Mouse (Mus musculus): ENCODE data around the gene Gmds. TPM values are rescaled to one million over a fixed set of nuclear protein-coding genes. Genes with fewer than 3 reads are reported as not detected.

Gene Gmds
- polyA plus RNA-seq, 1 experiment from 2014 or later, result 14.6 TPM

DNA sequence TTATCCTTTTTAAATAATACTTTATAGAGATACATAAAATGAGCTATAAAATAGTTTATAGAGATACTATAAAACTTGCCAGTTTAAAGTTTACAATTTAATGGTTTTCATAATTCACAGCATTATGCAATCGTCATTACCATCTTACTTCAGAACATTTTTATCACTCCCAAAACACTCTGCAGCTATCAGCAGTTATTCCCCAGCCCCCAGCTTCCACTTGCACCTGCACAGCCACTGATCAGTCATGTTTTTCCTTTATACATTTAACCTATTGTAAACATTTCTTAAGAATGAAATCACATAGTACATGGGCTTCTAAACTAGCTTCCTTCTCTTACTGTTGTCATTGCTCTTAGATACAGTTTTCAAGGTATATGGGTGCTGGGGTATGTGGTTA, 208.6 kb downstream of the Gmds start:
- no peak overlapping the region for H3K27ac ChIP-seq
- ATAC-seq, result no peak

DNA sequence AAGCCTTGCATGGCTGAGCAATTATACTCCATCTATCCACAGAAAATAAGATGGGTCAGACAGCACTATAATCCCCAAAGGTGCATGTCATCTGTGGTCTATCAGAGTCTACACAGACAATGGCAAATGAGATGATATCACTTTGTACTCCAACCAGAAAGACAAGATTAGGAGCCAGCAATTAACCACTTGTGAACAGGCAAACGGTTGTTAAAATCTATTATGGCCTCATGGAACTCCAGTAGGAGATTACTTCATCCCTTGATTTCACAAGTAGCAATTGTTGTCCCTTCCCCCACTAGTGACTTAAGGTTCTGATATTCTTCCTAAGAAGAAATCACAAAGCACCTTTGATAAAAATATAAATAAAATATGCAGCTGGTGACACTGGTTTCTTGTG, 220.2 kb downstream of the Gmds start:
- no peaks in the 10 kb centered on the region for H3K9me3 ChIP-seq (replicated peaks)
- WGBS (ENCODE audit: insufficient replicate concordance), result 51% methylated on average over 1 of the region's 1 CpGs
- ATAC-seq, result no peak
- no peaks in the 10 kb centered on the region for H3K36me3 ChIP-seq
- no peak overlapping the region for H3K4me3 ChIP-seq
- no peaks in the 10 kb centered on the region for H3K27me3 ChIP-seq (replicated peaks)
- no peak overlapping the region for H3K9ac ChIP-seq
- H3K4me1 ChIP-seq, result no peaks in the 10 kb centered on the region
- H3K27ac ChIP-seq, result no peak overlapping the region
- no peak overlapping the region for H3K4me2 ChIP-seq

More for the DNA sequence above, 208.6 kb downstream of the Gmds start:
- H3K4me1 ChIP-seq, result 0 out of 2 replicates have a peak, but pooled peaks cover 10% of the 10 kb centered on the region
- no peaks in the 10 kb centered on the region for H3K27me3 ChIP-seq (replicated peaks)
- 34% methylated on average over 1 of the region's 1 CpGs for WGBS (ENCODE audit: insufficient replicate concordance)
- H3K9me3 ChIP-seq (replicated peaks), result no peaks in the 10 kb centered on the region
- no peaks in the 10 kb centered on the region for H3K36me3 ChIP-seq
- H3K4me2 ChIP-seq, result no peak overlapping the region
- no peak overlapping the region for H3K4me3 ChIP-seq
- no peak overlapping the region for H3K9ac ChIP-seq

DNA sequence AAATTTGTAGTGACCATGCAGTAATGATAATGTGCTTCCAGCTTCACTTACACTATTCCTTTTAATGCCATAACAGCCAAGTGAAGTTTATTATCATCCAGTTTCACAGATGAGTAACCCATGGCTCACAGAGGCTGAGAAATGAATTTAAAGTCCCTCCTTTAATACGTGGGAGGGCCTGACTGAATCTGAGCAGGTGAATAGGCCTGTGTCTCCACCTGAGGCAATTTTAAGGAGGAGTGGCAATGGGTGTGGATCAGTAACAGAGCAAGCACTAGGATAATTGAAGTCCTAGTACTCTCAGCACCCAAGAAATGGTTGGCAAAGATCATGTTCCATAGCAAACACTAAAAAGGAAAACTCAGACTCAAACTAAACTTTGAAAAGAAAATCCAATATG, 223.1 kb downstream of the Gmds start:
- H3K4me2 ChIP-seq, result no peak overlapping the region
- no peak overlapping the region for H3K9ac ChIP-seq
- H3K4me1 ChIP-seq, result no peaks in the 10 kb centered on the region
- no peak overlapping the region for H3K4me3 ChIP-seq
- no peaks in the 10 kb centered on the region for H3K9me3 ChIP-seq (replicated peaks)
- H3K27ac ChIP-seq, result no peak overlapping the region
- ATAC-seq, result no peak
- WGBS (ENCODE audit: insufficient replicate concordance), result 65% methylated on average over 1 of the region's 1 CpGs
- H3K27me3 ChIP-seq (replicated peaks), result no peaks in the 10 kb centered on the region
- H3K36me3 ChIP-seq, result no peaks in the 10 kb centered on the region

DNA sequence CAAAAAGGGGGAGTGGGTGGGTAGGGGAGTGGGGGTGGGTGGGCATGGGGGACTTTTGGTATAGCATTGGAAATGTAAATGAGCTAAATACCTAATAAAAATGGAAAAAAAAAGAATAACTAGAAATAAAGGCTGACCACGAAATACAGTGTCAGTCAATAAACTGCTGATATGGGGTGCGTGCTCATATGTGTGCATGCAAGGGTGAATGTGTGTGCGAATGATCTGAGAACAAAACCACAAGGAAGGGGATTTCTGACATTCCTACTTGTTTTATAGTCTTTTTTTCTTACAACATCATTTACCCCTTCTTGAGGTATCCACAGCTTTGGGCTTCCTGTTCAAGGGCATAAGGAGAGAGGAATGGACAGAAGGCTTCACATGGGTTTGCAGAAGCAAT, 224.7 kb downstream of the Gmds start:
- no peaks in the 10 kb centered on the region for H3K36me3 ChIP-seq
- no peak overlapping the region for H3K4me2 ChIP-seq
- no peaks in the 10 kb centered on the region for H3K27me3 ChIP-seq (replicated peaks)
- no peaks in the 10 kb centered on the region for H3K9me3 ChIP-seq (replicated peaks)
- H3K4me1 ChIP-seq, result no peaks in the 10 kb centered on the region
- H3K4me3 ChIP-seq, result no peak overlapping the region
- H3K9ac ChIP-seq, result no peak overlapping the region
- ATAC-seq, result no peak
- 78% methylated on average over 3 of the region's 3 CpGs for WGBS (ENCODE audit: insufficient replicate concordance)
- H3K27ac ChIP-seq, result no peak overlapping the region

DNA sequence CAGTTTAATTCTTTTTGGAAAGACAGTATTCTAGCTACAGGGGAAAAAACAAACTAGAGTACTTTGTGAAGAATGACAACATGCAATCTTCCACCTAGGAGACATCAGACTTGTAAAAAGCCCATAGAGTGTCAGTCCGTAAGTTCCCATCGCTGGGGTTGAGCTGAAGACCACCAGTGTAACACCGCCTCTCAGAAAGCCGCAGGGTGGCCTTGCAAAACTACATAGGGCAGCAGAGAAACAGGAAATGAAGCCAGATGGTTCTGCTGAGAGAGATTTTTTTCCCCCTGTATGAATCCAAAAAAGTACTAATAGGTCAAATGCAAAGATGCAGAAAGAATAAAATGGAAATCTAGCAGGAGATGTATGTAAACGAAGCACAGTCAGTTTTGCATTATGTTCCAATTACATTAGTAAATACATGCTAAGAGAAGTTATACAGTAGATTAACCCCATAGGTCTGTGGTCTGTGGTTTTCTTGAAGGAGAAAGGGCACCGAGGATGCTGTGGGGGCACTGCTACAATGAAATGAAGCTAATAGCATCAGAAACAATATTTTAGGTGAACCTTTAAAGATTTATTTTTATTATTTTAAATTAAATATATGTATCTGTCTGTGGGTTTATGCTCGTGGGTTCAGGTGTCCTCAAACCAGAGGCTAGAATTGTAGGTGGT, 250.1 kb downstream of the Gmds start:
- Histone ChIP-seq H3K9ac (no peak overlapping the region), H3K4me3 (no peak overlapping the region), H3K27me3 (replicated peaks) (no peaks in the 10 kb centered on the region), H3K27ac (no peak overlapping the region), H3K4me1 (no peaks in the 10 kb centered on the region), H3K36me3 (no peaks in the 10 kb centered on the region), H3K4me2 (no peak overlapping the region), H3K9me3 (replicated peaks) (no peaks in the 10 kb centered on the region)
- 39% methylated on average over 7 of the region's 7 CpGs for WGBS (ENCODE audit: insufficient replicate concordance)
- no peak for ATAC-seq

DNA sequence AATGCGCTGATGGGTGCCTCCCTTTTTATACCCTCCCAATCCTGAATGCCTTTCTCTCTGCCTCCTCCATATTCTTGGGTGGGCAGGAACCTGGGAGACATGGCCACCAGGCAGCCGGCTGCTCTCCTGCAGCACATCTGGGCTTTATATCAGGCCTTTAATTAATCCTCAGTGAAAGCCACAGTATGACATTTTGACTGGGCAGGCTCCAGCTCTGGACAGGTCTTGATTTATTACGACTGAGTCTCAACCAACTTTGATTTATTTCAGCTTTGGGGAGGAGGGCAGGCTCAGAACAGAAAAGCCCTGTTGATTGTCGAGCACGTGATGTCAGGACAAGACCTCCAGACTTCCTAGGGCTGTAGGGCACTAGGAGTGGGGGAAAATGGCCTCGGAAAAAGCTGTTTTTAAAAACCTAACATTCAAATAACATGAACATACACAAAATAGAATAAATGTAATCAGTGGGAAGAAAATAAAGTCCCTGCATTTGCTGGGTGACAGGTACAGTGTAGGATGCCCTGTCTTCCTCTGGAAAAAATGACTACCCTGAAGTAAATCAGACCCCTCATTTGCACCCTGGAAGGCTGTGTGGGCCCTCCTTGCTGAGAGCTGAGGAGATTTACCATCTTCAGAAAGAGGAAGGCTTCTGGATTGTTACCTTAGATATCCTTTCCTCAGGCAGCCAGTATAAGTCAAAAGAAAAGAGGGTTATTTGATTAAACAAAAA, 257.9 kb downstream of the Gmds start:
- Histone ChIP-seq H3K4me3 (no peak overlapping the region), H3K9me3 (replicated peaks) (no peaks in the 10 kb centered on the region), H3K27ac (no peak overlapping the region), H3K4me2 (no peak overlapping the region), H3K4me1 (no peaks in the 10 kb centered on the region), H3K9ac (no peak overlapping the region), H3K36me3 (no peaks in the 10 kb centered on the region), H3K27me3 (replicated peaks) (no peaks in the 10 kb centered on the region)
- WGBS (ENCODE audit: insufficient replicate concordance), result 64% methylated on average over 6 of the region's 6 CpGs
- no peak for ATAC-seq

DNA sequence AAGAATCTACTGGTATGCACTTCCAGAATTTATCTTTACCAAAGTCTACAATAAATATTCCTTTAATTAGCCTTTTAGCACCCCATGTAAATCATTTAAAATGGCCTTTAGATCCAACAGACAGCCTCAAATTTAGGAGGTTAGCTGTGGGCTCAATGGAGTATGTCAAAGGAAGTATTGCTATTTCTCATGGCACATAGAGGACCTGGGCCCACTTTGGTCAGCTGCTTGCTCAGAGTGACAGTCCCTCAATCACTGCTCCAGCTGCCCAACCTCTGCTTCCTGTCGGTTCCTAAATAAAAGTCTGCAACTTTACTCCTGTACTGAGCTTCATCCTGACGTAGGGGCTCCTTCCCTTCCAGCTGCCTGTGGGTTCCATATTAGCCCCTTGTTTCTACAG, 264.9 kb downstream of the Gmds start:
- no peak for ATAC-seq
- no peak overlapping the region for H3K4me2 ChIP-seq
- WGBS (ENCODE audit: insufficient replicate concordance), result 50% methylated on average over 2 of the region's 2 CpGs
- no peak overlapping the region for H3K27ac ChIP-seq
- H3K9ac ChIP-seq, result no peak overlapping the region
- H3K27me3 ChIP-seq (replicated peaks), result no peaks in the 10 kb centered on the region
- H3K4me3 ChIP-seq, result no peak overlapping the region
- no peaks in the 10 kb centered on the region for H3K9me3 ChIP-seq (replicated peaks)
- no peaks in the 10 kb centered on the region for H3K4me1 ChIP-seq
- no peaks in the 10 kb centered on the region for H3K36me3 ChIP-seq

DNA sequence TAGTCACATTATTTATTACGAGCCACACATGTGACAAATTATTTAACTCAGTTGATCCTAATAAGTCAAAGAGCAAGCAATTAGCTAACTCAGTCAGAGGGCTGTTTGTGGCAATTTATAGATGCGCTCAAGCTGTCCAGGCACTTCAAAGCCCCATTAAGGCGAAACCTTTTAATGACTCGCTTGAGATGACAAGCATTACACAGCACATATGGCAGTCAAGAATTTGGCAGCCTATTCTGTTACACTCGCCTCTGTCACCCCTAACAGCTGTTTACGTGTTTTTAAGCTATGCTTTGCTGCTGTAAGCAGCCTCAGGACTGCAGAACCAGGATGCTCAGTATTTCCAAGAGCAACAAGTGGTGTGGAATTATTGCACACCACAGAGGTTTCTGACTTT, 283.2 kb downstream of the Gmds start:
- no peaks in the 10 kb centered on the region for H3K4me1 ChIP-seq
- H3K4me3 ChIP-seq, result no peak overlapping the region
- H3K9ac ChIP-seq, result no peak overlapping the region
- H3K36me3 ChIP-seq, result no peaks in the 10 kb centered on the region
- H3K27ac ChIP-seq, result no peak overlapping the region
- ATAC-seq, result no peak
- WGBS (ENCODE audit: insufficient replicate concordance), result 68% methylated on average over 6 of the region's 6 CpGs
- no peaks in the 10 kb centered on the region for H3K9me3 ChIP-seq (replicated peaks)
- no peaks in the 10 kb centered on the region for H3K27me3 ChIP-seq (replicated peaks)
- no peak overlapping the region for H3K4me2 ChIP-seq

DNA sequence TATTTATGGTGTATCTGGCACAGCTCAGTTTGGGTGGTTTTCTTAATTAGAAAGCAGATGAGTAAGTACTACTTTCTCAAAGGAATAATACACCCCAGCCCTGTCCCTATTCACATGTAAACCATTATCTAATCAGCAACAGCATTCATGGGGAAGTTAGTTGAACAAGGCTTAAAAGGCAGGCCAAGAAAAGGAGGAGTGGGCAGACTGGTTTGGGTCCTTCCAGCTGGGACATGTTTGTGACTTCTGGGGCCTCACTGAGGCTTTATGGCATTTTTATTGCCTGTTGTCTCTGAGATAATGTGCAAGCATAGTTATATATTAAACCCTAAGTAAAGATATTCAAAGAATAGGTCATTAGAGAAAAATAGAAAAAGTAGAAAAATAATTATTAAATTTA, 285.0 kb downstream of the Gmds start:
- H3K27me3 ChIP-seq (replicated peaks), result no peaks in the 10 kb centered on the region
- H3K4me2 ChIP-seq, result no peak overlapping the region
- H3K27ac ChIP-seq, result no peak overlapping the region
- no peak overlapping the region for H3K9ac ChIP-seq
- H3K36me3 ChIP-seq, result no peaks in the 10 kb centered on the region
- H3K9me3 ChIP-seq (replicated peaks), result no peaks in the 10 kb centered on the region
- no peak for ATAC-seq
- no peaks in the 10 kb centered on the region for H3K4me1 ChIP-seq
- no peak overlapping the region for H3K4me3 ChIP-seq

DNA sequence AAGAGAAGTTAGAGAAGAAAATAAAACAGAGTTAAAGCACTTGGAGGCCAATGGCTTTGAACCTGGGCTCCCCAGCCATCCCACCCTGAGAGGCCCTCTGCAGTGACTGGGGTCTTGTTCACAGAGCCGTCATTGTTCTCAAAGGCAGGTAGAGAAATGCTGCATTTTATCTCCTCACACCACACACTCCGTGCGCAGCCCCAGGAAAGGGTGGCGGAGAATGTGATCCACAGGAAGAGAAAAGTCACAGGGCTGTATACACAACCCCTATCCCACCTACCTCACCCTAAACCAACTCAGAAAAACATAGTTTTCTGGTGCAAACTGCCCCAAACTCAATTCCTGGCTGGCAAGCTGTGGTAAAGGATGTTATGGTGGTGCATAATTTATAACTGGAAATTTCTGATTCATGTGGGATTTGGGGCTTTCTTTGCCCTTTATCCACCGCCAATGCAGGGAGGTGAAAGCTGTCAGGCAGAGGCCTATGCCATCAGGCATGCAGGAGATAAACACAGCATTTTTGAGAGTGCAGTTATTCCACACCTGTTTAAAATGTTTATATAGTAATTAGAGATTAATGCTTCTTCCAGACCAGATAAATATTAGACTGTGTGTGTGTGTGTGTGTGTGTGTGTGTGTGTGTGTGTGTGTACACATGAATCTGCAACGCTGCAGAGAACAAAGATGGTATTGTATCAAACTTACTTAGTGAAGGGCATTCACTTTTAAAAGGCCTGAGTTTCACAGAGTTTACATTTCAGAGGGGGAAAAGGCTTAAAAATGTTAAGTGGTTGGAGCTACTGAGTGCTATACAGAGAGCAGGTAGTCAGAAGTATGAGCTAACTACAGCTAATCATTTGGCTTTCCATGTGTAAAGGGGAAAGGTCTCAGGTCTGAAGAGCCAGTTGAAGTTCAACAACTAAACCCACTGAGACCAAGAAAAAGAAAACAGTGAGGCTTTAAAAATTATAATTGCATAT, 290.3 kb downstream of the Gmds start:
- Histone ChIP-seq H3K9me3 (replicated peaks) (no peaks in the 10 kb centered on the region), H3K4me2 (no peak overlapping the region), H3K27ac (no peak overlapping the region), H3K27me3 (replicated peaks) (no peaks in the 10 kb centered on the region), H3K9ac (no peak overlapping the region), H3K4me3 (no peak overlapping the region), H3K4me1 (peaks cover 7% of the 10 kb centered on the region; the same call in 1 of the 2 replicates), H3K36me3 (no peaks in the 10 kb centered on the region)
- WGBS (ENCODE audit: insufficient replicate concordance), result 40% methylated on average over 6 of the region's 6 CpGs
- no peak for ATAC-seq

DNA sequence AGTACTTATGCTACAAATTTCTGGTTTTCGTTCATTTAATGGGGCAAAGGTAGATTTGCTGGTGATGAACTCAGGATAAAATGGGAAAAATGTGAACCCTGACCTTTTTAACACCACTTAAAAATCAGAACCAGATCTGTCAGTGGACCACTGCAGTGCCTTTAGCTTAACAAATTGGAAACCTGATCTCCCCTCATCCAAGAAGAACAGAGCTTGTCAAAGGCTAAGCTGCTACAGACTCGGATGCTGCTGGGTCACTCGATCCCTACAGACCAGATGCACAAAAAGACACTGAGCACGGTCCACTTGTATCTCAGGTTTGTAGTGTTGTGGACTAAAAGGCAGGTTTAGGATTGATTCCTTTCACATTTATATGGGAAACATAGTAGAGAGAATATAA, 291.6 kb downstream of the Gmds start:
- Histone ChIP-seq H3K4me2 (no peak overlapping the region), H3K9ac (no peak overlapping the region), H3K27ac (no peak overlapping the region), H3K4me3 (no peak overlapping the region), H3K27me3 (replicated peaks) (no peaks in the 10 kb centered on the region), H3K4me1 (peaks cover 7% of the 10 kb centered on the region; the same call in 1 of the 2 replicates), H3K9me3 (replicated peaks) (no peaks in the 10 kb centered on the region), H3K36me3 (no peaks in the 10 kb centered on the region)
- 67% methylated on average over 4 of the region's 4 CpGs for WGBS (ENCODE audit: insufficient replicate concordance)
- ATAC-seq, result no peak

DNA sequence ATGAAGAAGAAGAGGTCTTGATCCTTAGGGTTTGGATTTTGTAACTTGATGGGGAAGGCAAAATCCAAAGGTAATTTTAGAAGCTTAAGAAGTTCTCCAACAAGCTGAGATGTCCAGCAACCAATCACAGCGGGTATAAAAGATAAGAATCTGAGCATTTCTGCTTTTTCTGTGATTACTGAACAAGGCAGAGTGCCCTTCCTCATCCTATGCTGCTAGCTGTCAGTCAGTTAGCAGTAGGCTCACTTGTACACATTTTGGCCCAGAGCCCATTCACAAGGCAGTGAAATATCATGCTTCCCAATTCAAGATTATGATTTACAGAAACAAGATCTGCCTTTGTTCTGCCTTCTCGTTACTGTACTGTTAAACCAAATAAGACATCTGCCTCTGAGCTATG, 295.8 kb downstream of the Gmds start:
- Histone ChIP-seq H3K9ac (no peak overlapping the region), H3K4me1 (peaks cover under 1% of the 10 kb centered on the region; the same call in 1 of the 2 replicates), H3K9me3 (replicated peaks) (no peaks in the 10 kb centered on the region), H3K27ac (no peak overlapping the region), H3K36me3 (no peaks in the 10 kb centered on the region), H3K27me3 (replicated peaks) (no peaks in the 10 kb centered on the region), H3K4me2 (no peak overlapping the region), H3K4me3 (no peak overlapping the region)
- WGBS (ENCODE audit: insufficient replicate concordance), result 56% methylated on average over 2 of the region's 2 CpGs
- ATAC-seq, result no peak

Data from liver, embryonic 12.5 days (tissue).